Mouse (Mus musculus): ENCODE measurements around the gene Gm12184.

DNA sequence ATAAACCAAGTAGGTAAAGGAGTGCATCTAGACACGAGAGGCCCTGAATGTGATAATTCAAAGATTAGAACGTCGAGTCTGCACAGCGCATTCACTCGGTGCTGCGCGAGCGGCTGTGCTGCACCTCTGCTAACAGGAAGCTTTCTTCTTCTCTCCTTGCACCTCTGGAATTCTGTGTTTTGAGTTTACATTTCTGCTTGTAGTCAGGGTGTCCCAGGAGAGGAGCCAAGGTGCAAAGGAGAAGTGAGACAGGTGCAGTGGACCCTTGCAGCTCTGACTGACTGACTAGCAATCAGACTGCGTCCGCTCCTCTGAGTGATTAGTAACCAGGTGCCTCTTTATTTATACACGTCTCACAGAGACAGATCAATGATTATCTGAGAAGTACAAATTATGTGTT is 16.7 kb upstream of the Gm12184 start:
- TF ChIP-seq CTCF (IDR thresholded peaks at IDR 0.05; ENCODE audit: extremely low read depth, insufficient read length, insufficient replicate concordance, low read depth, low read length), result no peak
- TF ChIP-seq POLR2A (IDR thresholded peaks at IDR 0.05; ENCODE audit: low read depth, low read length), result no peak

Data from small intestine, adult 2 months (tissue).